Mouse (Mus musculus) lung, postnatal 14 days (tissue): ENCODE measurements around the gene Acvr1.

ENCODE experiments used
- DNase-seq: peaks from one replicate; pipeline ENCODE4 v3.0.0; 2021

Gene Acvr1

GRCm38 (mm10) chr2:58377417-58378130, 189.4 kb downstream of the Acvr1 start:
- no peak for DNase-seq

- no peak for DNase-seq
Observed at GRCm38 (mm10) chr2:58366196-58366595, 200.8 kb downstream of the Acvr1 start.

- no peak for DNase-seq
Observed at GRCm38 (mm10) chr2:58361361-58362046, 205.5 kb downstream of the Acvr1 start.

GRCm38 (mm10) chr2:58358132-58358460, 208.9 kb downstream of the Acvr1 start:
- DNase-seq = no peak

GRCm38 (mm10) chr2:58357414-58358131, 209.4 kb downstream of the Acvr1 start, which contains the start of gene Acvr1c:
Gene Acvr1c (minus strand): TSS chr2:58357895.
- peak; percentile 50 for DNase-seq

- no peak for DNase-seq
Observed at GRCm38 (mm10) chr2:58357068-58357413, 209.9 kb downstream of the Acvr1 start.

- no peak for DNase-seq
Observed at GRCm38 (mm10) chr2:58354389-58354788, 212.6 kb downstream of the Acvr1 start.

- no peak for DNase-seq
Observed at GRCm38 (mm10) chr2:58352846-58353245, 214.1 kb downstream of the Acvr1 start.

GRCm38 (mm10) chr2:58350657-58351056, 216.3 kb downstream of the Acvr1 start:
- DNase-seq = no peak
